Mouse (Mus musculus) granulocyte monocyte progenitor cell, adult 5-6 weeks (primary cell): ENCODE measurements around the gene Jph3. TPM values are rescaled to one million over a fixed set of nuclear protein-coding genes. Genes with fewer than 3 reads are reported as not detected.
A peak's percentile ranks its signal among the peaks of the same experiment; 100 is the strongest.

Source experiments
- ATAC-seq: replicated peaks from 2 replicates; pipeline ENCODE4 v1.8.0; 2016; ENCODE audit warnings: mild to moderate bottlenecking, moderate TSS enrichment, inconsistent platforms; ENCODE audit not compliant: poor library complexity, severe bottlenecking
- total RNA-seq, 2 experiments: library from RNA; stranded (forward) in 1 of 2; stranded (reverse) in 1 of 2; fragments of 200-712, 200-1000 nt in 1 of 2; fragments of >200 nt in 1 of 2; fragmentation: Nextera tagmentation in 1 of 2; gene quantifications; 2 replicates each; pipeline ENCODE4 v1.2.3; 2014 to 2017

The Jph3 gene
- total RNA-seq, 2 experiments from 2014 or later = not detected

- ATAC-seq = no peak
Observed at GRCm38 (mm10) chr8:121827726-121828125, 98.3 kb downstream of the Jph3 start.

GRCm38 (mm10) chr8:121828376-121829023 lies 99.1 kb downstream of the Jph3 start:
- no peak for ATAC-seq

- peak; percentile 99 for ATAC-seq
Observed at GRCm38 (mm10) chr8:121829048-121829776, 99.8 kb downstream of the Jph3 start, which contains the start of gene Klhdc4. Gene Klhdc4, minus strand, starts transcription at chr8:121829569.

GRCm38 (mm10) chr8:121829777-121830362 lies 100.4 kb downstream of the Jph3 start:
- peak; percentile 53 for ATAC-seq

- no peak for ATAC-seq
Observed at GRCm38 (mm10) chr8:121832061-121832460, 102.6 kb downstream of the Jph3 start.

GRCm38 (mm10) chr8:121832503-121832902 lies 103.1 kb downstream of the Jph3 start:
- ATAC-seq = peak; percentile 69

- peak; percentile 60 for ATAC-seq
Observed at GRCm38 (mm10) chr8:121841242-121841641, 111.8 kb downstream of the Jph3 start.

- ATAC-seq = no peak
Observed at GRCm38 (mm10) chr8:121842064-121842955, 112.9 kb downstream of the Jph3 start.

GRCm38 (mm10) chr8:121843184-121843733 lies 113.8 kb downstream of the Jph3 start:
- no peak for ATAC-seq

Other genes with a start within 250 kb of the Jph3 start
- gene 1700018B08Rik, start 185.3 kb upstream of the Jph3 start, total RNA-seq (2014; fragmentation: Nextera tagmentation) = not detected in 2 replicates
- gene 1700018B08Rik, start 185.3 kb upstream of the Jph3 start, total RNA-seq (2017) = not detected in 2 replicates
- 6.8 and 17.9 TPM in 2 replicates for gene Fbxo31, start 150.8 kb upstream of the Jph3 start, total RNA-seq (2014; fragmentation: Nextera tagmentation)
- 6.2 and 7.8 TPM in 2 replicates for gene Fbxo31, start 150.8 kb upstream of the Jph3 start, total RNA-seq (2017)
- gene Map1lc3b, start 139.3 kb upstream of the Jph3 start, total RNA-seq (2014; fragmentation: Nextera tagmentation) = 77.9 and 84.4 TPM in 2 replicates
- gene Map1lc3b, start 139.3 kb upstream of the Jph3 start, total RNA-seq (2017) = 68.5 and 77.1 TPM in 2 replicates
- gene Zcchc14, start 76.7 kb upstream of the Jph3 start, total RNA-seq (2014; fragmentation: Nextera tagmentation) = not detected in 2 replicates
- gene Zcchc14, start 76.7 kb upstream of the Jph3 start, total RNA-seq (2017) = 0.30 TPM in 1 of 2 replicates, not detected in the other
- gene Klhdc4, start 99.9 kb downstream of the Jph3 start, total RNA-seq (2014; fragmentation: Nextera tagmentation) = 41.4 and 44.4 TPM in 2 replicates
- gene Klhdc4, start 99.9 kb downstream of the Jph3 start, total RNA-seq (2017) = 29.6 and 35.0 TPM in 2 replicates
- gene Slc7a5, start 178.1 kb downstream of the Jph3 start, total RNA-seq (2014; fragmentation: Nextera tagmentation) = 63.5 and 63.6 TPM in 2 replicates
- 22.8 and 29.4 TPM in 2 replicates for gene Slc7a5, start 178.1 kb downstream of the Jph3 start, total RNA-seq (2017)
- not detected in 2 replicates for gene Car5a, start 215.3 kb downstream of the Jph3 start, total RNA-seq (2014; fragmentation: Nextera tagmentation)
- not detected in 2 replicates for gene Car5a, start 215.3 kb downstream of the Jph3 start, total RNA-seq (2017)
- gene Banp, start 220.1 kb downstream of the Jph3 start, total RNA-seq (2014; fragmentation: Nextera tagmentation) = 12.9 and 16.4 TPM in 2 replicates
- 19.3 and 31.1 TPM in 2 replicates for gene Banp, start 220.1 kb downstream of the Jph3 start, total RNA-seq (2017)